Mouse (Mus musculus) CH12F3 (cell line): ENCODE results near the gene Fam57b.

Source experiments
- in situ Hi-C: fragments of 300-500 bp; cut with MboI; formaldehyde crosslinking; loops from 2 replicates; pipeline ENCODE4 v1.14.3; 2020; ENCODE audit warnings: low sequenced_read_pairs

Fam57b gene

GRCm38 (mm10) chr7:126797411-126798126, at the start of gene Fam57b:
Fam57b (plus strand) TSS chr7:126797668.
- in situ Hi-C loops = no loop called here

- in situ Hi-C loops = loop anchor here (25.0 kb wide), 1 partner anchor 913 kb away; no protein-coding TSS in a partner anchor
These were observed 48.6 kb upstream of the Fam57b start for GRCm38 (mm10) chr7:126748824-126749223.

GRCm38 (mm10) chr7:126749582-126750343, 47.7 kb upstream of the Fam57b start:
- in situ Hi-C loops = loop anchor here (25.0 kb wide), 1 partner anchor 913 kb away; no protein-coding TSS in a partner anchor

GRCm38 (mm10) chr7:126754866-126755265, 42.6 kb upstream of the Fam57b start:
- in situ Hi-C loops = no loop called here

- in situ Hi-C loops = no loop called here
These were observed 38.9 kb upstream of the Fam57b start for GRCm38 (mm10) chr7:126758539-126758938.

- in situ Hi-C loops = no loop called here
These were observed 38.3 kb upstream of the Fam57b start, which contains the start of gene Mapk3 for GRCm38 (mm10) chr7:126759050-126759671. Mapk3 (plus strand) TSS chr7:126759601.

GRCm38 (mm10) chr7:126759672-126760390, 37.6 kb upstream of the Fam57b start:
- in situ Hi-C loops = no loop called here

- in situ Hi-C loops = no loop called here
These were observed 37.1 kb upstream of the Fam57b start for GRCm38 (mm10) chr7:126760391-126760802.

- in situ Hi-C loops = no loop called here
These were observed 36.5 kb upstream of the Fam57b start for GRCm38 (mm10) chr7:126760956-126761355.

- in situ Hi-C loops = no loop called here
These were observed 35.9 kb upstream of the Fam57b start for GRCm38 (mm10) chr7:126761529-126762067.

GRCm38 (mm10) chr7:126762471-126763008, 34.9 kb upstream of the Fam57b start:
- in situ Hi-C loops = no loop called here

- in situ Hi-C loops = no loop called here
These were observed 31.9 kb upstream of the Fam57b start for GRCm38 (mm10) chr7:126765540-126765939.

GRCm38 (mm10) chr7:126766201-126766600, 31.3 kb upstream of the Fam57b start, which contains the start of gene Gdpd3:
Gdpd3 (plus strand) TSS chr7:126766334.
- in situ Hi-C loops = no loop called here

GRCm38 (mm10) chr7:126767001-126767400, 30.5 kb upstream of the Fam57b start:
- in situ Hi-C loops = no loop called here

- in situ Hi-C loops = no loop called here
These were observed 26.7 kb upstream of the Fam57b start for GRCm38 (mm10) chr7:126770784-126771183.

- in situ Hi-C loops = no loop called here
These were observed 24.1 kb upstream of the Fam57b start for GRCm38 (mm10) chr7:126773351-126773750.

- in situ Hi-C loops = no loop called here
These were observed 23.0 kb upstream of the Fam57b start for GRCm38 (mm10) chr7:126774463-126774862.

GRCm38 (mm10) chr7:126775185-126775977, 22.1 kb upstream of the Fam57b start:
- in situ Hi-C loops = loop anchor here (5.0 kb wide), 1 partner anchor 302 kb away; no protein-coding TSS in a partner anchor

- in situ Hi-C loops = loop anchor here (5.0 kb wide), 1 partner anchor 301 kb away; no protein-coding TSS in a partner anchor
These were observed 21.6 kb upstream of the Fam57b start for GRCm38 (mm10) chr7:126775978-126776234.
